Mouse (Mus musculus) olfactory bulb, adult 2 months (tissue): ENCODE measurements around the gene Samd14.

ENCODE experiments used
- CTCF ChIP-seq: fragments of 200-500 bp; IDR thresholded peaks from 2 replicates; pipeline ENCODE4 v1.5.1; 2012; ENCODE audit warnings: low read depth, mild to moderate bottlenecking, low read length, moderate library complexity; ENCODE audit not compliant: insufficient read depth
- POLR2A ChIP-seq: fragments of 200-500 bp; IDR thresholded peaks from 2 replicates; pipeline ENCODE4 v1.6.1; 2012; ENCODE audit warnings: mild to moderate bottlenecking, low read depth, low read length, moderate library complexity; ENCODE audit not compliant: insufficient read depth

GRCm38 (mm10) chr11:95011416-95011815, 1.7 kb downstream of the Samd14 start:
- TF ChIP-seq POLR2A (no peak), CTCF (no peak)
